Mouse (Mus musculus): ENCODE data around the gene Lca5l. TPM values are rescaled to one million over a fixed set of nuclear protein-coding genes. Genes with fewer than 3 reads are reported as not detected.

Gene Lca5l
- polyA plus RNA-seq, 1 experiment = 0.06 TPM

DNA sequence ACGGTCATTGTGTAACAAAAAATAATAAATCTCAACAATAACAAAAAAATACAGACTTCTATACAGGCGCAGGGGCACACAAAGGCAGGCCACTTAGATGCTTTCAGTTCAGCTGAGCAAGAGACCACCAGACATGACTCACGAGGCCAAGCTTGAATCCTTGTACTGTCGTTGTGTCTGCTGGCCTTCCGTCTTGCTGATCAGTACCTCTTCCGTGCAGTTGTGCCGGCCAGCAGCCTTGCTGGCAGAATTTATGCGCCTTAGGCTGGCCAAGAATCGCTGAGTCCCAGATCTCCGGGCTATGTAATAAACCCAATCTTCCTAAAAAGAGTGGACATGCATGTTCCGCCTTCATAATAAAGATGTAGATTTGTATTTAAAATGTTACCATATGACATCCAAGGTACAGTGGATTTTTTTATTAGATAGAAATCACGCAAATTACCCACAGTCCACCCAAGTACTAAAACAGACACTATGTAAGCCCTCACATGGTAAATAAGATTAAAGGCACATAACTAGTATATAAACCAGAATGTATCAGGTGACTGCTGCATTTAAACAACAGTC is 33.5 kb downstream of the Lca5l start:
- H3K36me3 ChIP-seq (ENCODE audit: control insufficient read depth, insufficient read depth, low read length) = no peaks in the 10 kb centered on the region
- no peak overlapping the region for H3K27ac ChIP-seq (ENCODE audit: insufficient read depth, low read depth, low read length)
- H3K4me1 ChIP-seq (ENCODE audit: control insufficient read depth, insufficient read depth, insufficient read length, low read length) = peaks cover 4% of the 10 kb centered on the region; the same call in 1 of the 2 replicates
- no peak for TF ChIP-seq CTCF (IDR thresholded peaks at IDR 0.05; ENCODE audit: extremely low read depth, insufficient read length, insufficient replicate concordance, low read depth, low read length)
- no peak for TF ChIP-seq POLR2A (IDR thresholded peaks at IDR 0.05; ENCODE audit: low read depth, low read length)
- 80% methylated on average over 12 of the region's 12 CpGs for WGBS
- peak overlapping the region; percentile 60 for H3K4me3 ChIP-seq (ENCODE audit: low read depth, low read length)
- H3K27me3 ChIP-seq (ENCODE audit: control insufficient read depth, insufficient read depth, low read length) = no peaks in the 10 kb centered on the region

DNA sequence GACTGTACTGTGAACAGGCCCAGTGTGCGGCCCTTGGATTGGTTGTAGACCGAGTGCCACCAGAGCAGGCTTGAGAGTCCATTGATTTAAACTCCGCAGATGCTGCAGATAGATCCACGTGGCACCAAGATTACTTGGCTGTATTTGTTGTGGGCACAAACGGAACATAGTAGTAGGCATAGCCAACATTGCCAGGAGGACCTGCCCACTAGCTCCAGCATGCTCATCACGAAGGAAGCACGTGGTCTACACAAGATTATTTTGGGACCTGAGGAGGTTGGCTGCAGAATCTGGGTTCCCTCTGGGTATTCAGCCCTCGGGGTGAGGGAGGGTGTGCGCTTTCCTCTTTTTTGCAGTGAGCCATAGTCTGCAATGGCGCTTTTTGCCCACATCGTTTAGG is 34.9 kb downstream of the Lca5l start:
- Histone ChIP-seq H3K27ac (ENCODE audit: insufficient read depth, low read depth, low read length) (no peak overlapping the region), H3K4me3 (ENCODE audit: low read depth, low read length) (no peak overlapping the region), H3K27me3 (ENCODE audit: control insufficient read depth, insufficient read depth, low read length) (no peaks in the 10 kb centered on the region), H3K4me1 (ENCODE audit: control insufficient read depth, insufficient read depth, insufficient read length, low read length) (peaks cover 4% of the 10 kb centered on the region; the same call in 1 of the 2 replicates), H3K36me3 (ENCODE audit: control insufficient read depth, insufficient read depth, low read length) (no peaks in the 10 kb centered on the region)
- no peak for TF ChIP-seq POLR2A (IDR thresholded peaks at IDR 0.05; ENCODE audit: low read depth, low read length)
- TF ChIP-seq CTCF (IDR thresholded peaks at IDR 0.05; ENCODE audit: extremely low read depth, insufficient read length, insufficient replicate concordance, low read depth, low read length) = no peak
- 89% methylated on average over 11 of the region's 11 CpGs for WGBS

DNA sequence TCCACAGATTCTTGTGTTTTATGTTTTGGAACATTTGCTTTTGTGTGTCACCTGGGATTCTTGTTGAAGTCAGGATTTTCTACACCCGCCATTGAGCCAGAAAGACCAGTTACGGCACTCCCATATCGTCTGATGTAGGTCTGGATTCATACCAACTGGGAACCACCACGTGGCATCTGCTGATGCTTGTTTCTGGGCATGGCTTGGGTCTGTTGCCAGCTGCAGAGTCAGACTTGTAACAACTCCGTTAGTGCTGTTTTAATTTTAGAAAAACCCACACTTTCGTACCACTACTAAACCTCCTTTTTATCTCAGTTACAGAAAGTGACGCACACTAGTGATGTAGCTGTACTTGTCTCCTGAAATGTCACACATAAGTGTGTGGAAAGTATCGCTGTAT is 36.1 kb downstream of the Lca5l start:
- no peak overlapping the region for H3K4me3 ChIP-seq (ENCODE audit: low read depth, low read length)
- no peak for TF ChIP-seq CTCF (IDR thresholded peaks at IDR 0.05; ENCODE audit: extremely low read depth, insufficient read length, insufficient replicate concordance, low read depth, low read length)
- no peak for TF ChIP-seq POLR2A (IDR thresholded peaks at IDR 0.05; ENCODE audit: low read depth, low read length)
- WGBS = 86% methylated on average over 8 of the region's 8 CpGs
- no peak overlapping the region for H3K27ac ChIP-seq (ENCODE audit: insufficient read depth, low read depth, low read length)
- no peaks in the 10 kb centered on the region for H3K36me3 ChIP-seq (ENCODE audit: control insufficient read depth, insufficient read depth, low read length)
- H3K27me3 ChIP-seq (ENCODE audit: control insufficient read depth, insufficient read depth, low read length) = no peaks in the 10 kb centered on the region
- peaks cover 5% of the 10 kb centered on the region for H3K4me1 ChIP-seq (ENCODE audit: control insufficient read depth, insufficient read depth, insufficient read length, low read length)

DNA sequence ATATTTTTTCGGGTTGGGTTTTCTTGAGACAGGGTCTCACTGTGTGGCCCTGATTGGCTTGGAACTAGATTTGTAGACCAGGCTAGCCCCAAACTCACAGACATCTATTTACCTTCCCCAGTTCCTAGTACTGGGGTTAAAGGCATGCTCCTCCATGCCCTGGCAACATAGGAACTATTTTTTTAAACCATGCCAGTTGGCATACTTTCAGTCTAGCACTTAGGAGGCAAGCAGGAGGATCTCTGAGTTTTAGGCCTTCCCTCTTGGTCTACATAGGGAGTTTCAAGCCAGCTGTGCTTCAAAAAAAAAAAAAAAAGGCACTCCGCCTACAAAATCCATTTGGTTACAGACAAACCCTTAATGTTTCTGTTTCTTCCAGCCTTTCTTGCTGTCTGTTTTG is 37.6 kb downstream of the Lca5l start:
- TF ChIP-seq POLR2A (IDR thresholded peaks at IDR 0.05; ENCODE audit: low read depth, low read length) = no peak
- TF ChIP-seq CTCF (IDR thresholded peaks at IDR 0.05; ENCODE audit: extremely low read depth, insufficient read length, insufficient replicate concordance, low read depth, low read length) = no peak
- 78% methylated on average over 2 of the region's 2 CpGs for WGBS
- H3K27ac ChIP-seq (ENCODE audit: insufficient read depth, low read depth, low read length) = no peak overlapping the region

GRCm38 (mm10) chr16:96151551-96151950 is 40.5 kb downstream of the Lca5l start:
- H3K4me3 ChIP-seq (ENCODE audit: low read depth, low read length) = no peak overlapping the region
- peak; percentile 90 for TF ChIP-seq CTCF (IDR thresholded peaks at IDR 0.05; ENCODE audit: extremely low read depth, insufficient read length, insufficient replicate concordance, low read depth, low read length)
- no peak for TF ChIP-seq POLR2A (IDR thresholded peaks at IDR 0.05; ENCODE audit: low read depth, low read length)
- WGBS = 20% methylated on average over 9 of the region's 9 CpGs
- H3K4me1 ChIP-seq (ENCODE audit: control insufficient read depth, insufficient read depth, insufficient read length, low read length) = peaks cover 2% of the 10 kb centered on the region; the same call in 1 of the 2 replicates
- no peak overlapping the region for H3K27ac ChIP-seq (ENCODE audit: insufficient read depth, low read depth, low read length)
- H3K36me3 ChIP-seq (ENCODE audit: control insufficient read depth, insufficient read depth, low read length) = no peaks in the 10 kb centered on the region
- H3K27me3 ChIP-seq (ENCODE audit: control insufficient read depth, insufficient read depth, low read length) = no peaks in the 10 kb centered on the region

More for the DNA sequence above, 37.6 kb downstream of the Lca5l start:
- Histone ChIP-seq H3K4me3 (ENCODE audit: low read depth, low read length) (no peak overlapping the region), H3K4me1 (ENCODE audit: control insufficient read depth, insufficient read depth, insufficient read length, low read length) (peaks cover 5% of the 10 kb centered on the region), H3K36me3 (ENCODE audit: control insufficient read depth, insufficient read depth, low read length) (no peaks in the 10 kb centered on the region), H3K27me3 (ENCODE audit: control insufficient read depth, insufficient read depth, low read length) (no peaks in the 10 kb centered on the region)

DNA sequence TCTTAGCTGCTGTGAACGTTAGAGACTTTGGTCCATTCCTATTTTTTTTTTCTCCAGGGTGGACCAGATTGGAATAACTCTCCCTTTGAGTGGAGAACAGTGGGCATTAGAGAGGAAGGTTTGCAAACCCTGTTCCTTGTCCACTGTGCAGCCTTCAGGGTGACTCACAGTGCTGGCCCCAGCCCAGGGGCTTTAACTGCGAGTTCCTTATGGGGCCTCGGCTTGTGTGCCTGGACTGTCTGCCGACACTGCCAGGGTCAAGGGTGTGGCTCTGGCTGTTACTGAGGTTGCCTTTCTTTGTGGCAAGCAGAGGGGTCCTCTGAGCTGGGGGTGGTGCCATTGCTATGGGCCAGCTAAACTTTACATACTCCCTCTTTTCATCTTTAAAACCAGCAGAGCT is 41.1 kb downstream of the Lca5l start:
- WGBS = 27% methylated on average over 4 of the region's 4 CpGs

GRCm38 (mm10) chr16:96149311-96149710 is 42.8 kb downstream of the Lca5l start:
- TF ChIP-seq POLR2A (IDR thresholded peaks at IDR 0.05; ENCODE audit: low read depth, low read length) (no peak), CTCF (IDR thresholded peaks at IDR 0.05; ENCODE audit: extremely low read depth, insufficient read length, insufficient replicate concordance, low read depth, low read length) (no peak)
- H3K27ac ChIP-seq (ENCODE audit: insufficient read depth, low read depth, low read length) = no peak overlapping the region
- WGBS = 81% methylated on average over 9 of the region's 9 CpGs

More for the DNA sequence above, 41.1 kb downstream of the Lca5l start:
- no peaks in the 10 kb centered on the region for H3K27me3 ChIP-seq (ENCODE audit: control insufficient read depth, insufficient read depth, low read length)
- no peak overlapping the region for H3K4me3 ChIP-seq (ENCODE audit: low read depth, low read length)
- H3K36me3 ChIP-seq (ENCODE audit: control insufficient read depth, insufficient read depth, low read length) = no peaks in the 10 kb centered on the region
- TF ChIP-seq POLR2A (IDR thresholded peaks at IDR 0.05; ENCODE audit: low read depth, low read length) = no peak
- no peak for TF ChIP-seq CTCF (IDR thresholded peaks at IDR 0.05; ENCODE audit: extremely low read depth, insufficient read length, insufficient replicate concordance, low read depth, low read length)
- peaks cover 2% of the 10 kb centered on the region; the same call in 1 of the 2 replicates for H3K4me1 ChIP-seq (ENCODE audit: control insufficient read depth, insufficient read depth, insufficient read length, low read length)
- no peak overlapping the region for H3K27ac ChIP-seq (ENCODE audit: insufficient read depth, low read depth, low read length)

More at GRCm38 (mm10) chr16:96149311-96149710, 42.8 kb downstream of the Lca5l start:
- no peak overlapping the region for H3K4me3 ChIP-seq (ENCODE audit: low read depth, low read length)
- H3K36me3 ChIP-seq (ENCODE audit: control insufficient read depth, insufficient read depth, low read length) = no peaks in the 10 kb centered on the region
- H3K27me3 ChIP-seq (ENCODE audit: control insufficient read depth, insufficient read depth, low read length) = no peaks in the 10 kb centered on the region
- peaks cover 2% of the 10 kb centered on the region; the same call in 1 of the 2 replicates for H3K4me1 ChIP-seq (ENCODE audit: control insufficient read depth, insufficient read depth, insufficient read length, low read length)
